Mouse (Mus musculus): ENCODE results near the gene Dgcr2.

Dgcr2 gene

GRCm38 (mm10) chr16:17911052-17911595, 12.8 kb upstream of the Dgcr2 start, which contains the start of gene Ess2:
Gene Ess2, minus strand, starts transcription at chr16:17911348.
- peak; percentile 92 for DNase-seq (ENCODE audit: low read depth)

GRCm38 (mm10) chr16:17896091-17896490, 2.3 kb downstream of the Dgcr2 start:
- DNase-seq (ENCODE audit: low read depth): no peak

- DNase-seq (ENCODE audit: low read depth): no peak
These were observed 4.4 kb downstream of the Dgcr2 start, which contains the start of gene Tssk1 for GRCm38 (mm10) chr16:17893923-17894322. Gene Tssk1, plus strand, starts transcription at chr16:17894223.

- no peak for DNase-seq (ENCODE audit: low read depth)
These were observed 5.8 kb downstream of the Dgcr2 start for GRCm38 (mm10) chr16:17892606-17893005.

- peak; percentile 78 for DNase-seq (ENCODE audit: low read depth)
These were observed 6.8 kb downstream of the Dgcr2 start, which contains the start of gene Gm20518 for GRCm38 (mm10) chr16:17891567-17891959. Gene Gm20518, minus strand, starts transcription at chr16:17891671.

GRCm38 (mm10) chr16:17890917-17891566, 7.3 kb downstream of the Dgcr2 start:
- peak; percentile 53 for DNase-seq (ENCODE audit: low read depth)

GRCm38 (mm10) chr16:17890342-17890727, 8.0 kb downstream of the Dgcr2 start:
- DNase-seq (ENCODE audit: low read depth): no peak

- DNase-seq (ENCODE audit: low read depth): no peak
These were observed 8.5 kb downstream of the Dgcr2 start for GRCm38 (mm10) chr16:17889689-17890341.

- DNase-seq (ENCODE audit: low read depth): no peak
These were observed 14.2 kb downstream of the Dgcr2 start for GRCm38 (mm10) chr16:17884116-17884515.

- DNase-seq (ENCODE audit: low read depth): no peak
These were observed 16.2 kb downstream of the Dgcr2 start for GRCm38 (mm10) chr16:17882196-17882595.

GRCm38 (mm10) chr16:17879571-17879970, 18.8 kb downstream of the Dgcr2 start:
- no peak for DNase-seq (ENCODE audit: low read depth)

- DNase-seq (ENCODE audit: low read depth): no peak
These were observed 22.3 kb downstream of the Dgcr2 start for GRCm38 (mm10) chr16:17876096-17876495.

- DNase-seq (ENCODE audit: low read depth): no peak
These were observed 23.2 kb downstream of the Dgcr2 start for GRCm38 (mm10) chr16:17875174-17875573.

GRCm38 (mm10) chr16:17872995-17873394, 25.4 kb downstream of the Dgcr2 start:
- no peak for DNase-seq (ENCODE audit: low read depth)

GRCm38 (mm10) chr16:17871248-17871647, 27.1 kb downstream of the Dgcr2 start:
- DNase-seq (ENCODE audit: low read depth): no peak

- DNase-seq (ENCODE audit: low read depth): no peak
These were observed 32.6 kb downstream of the Dgcr2 start for GRCm38 (mm10) chr16:17865770-17866169.

- no peak for DNase-seq (ENCODE audit: low read depth)
These were observed 33.1 kb downstream of the Dgcr2 start for GRCm38 (mm10) chr16:17865293-17865692.

GRCm38 (mm10) chr16:17858592-17858991, 39.8 kb downstream of the Dgcr2 start:
- DNase-seq (ENCODE audit: low read depth): no peak

- DNase-seq (ENCODE audit: low read depth): no peak
These were observed 41.2 kb downstream of the Dgcr2 start for GRCm38 (mm10) chr16:17857157-17857556.

GRCm38 (mm10) chr16:17853263-17853662, 45.1 kb downstream of the Dgcr2 start:
- no peak for DNase-seq (ENCODE audit: low read depth)

- no peak for DNase-seq (ENCODE audit: low read depth)
These were observed 46.5 kb downstream of the Dgcr2 start for GRCm38 (mm10) chr16:17851860-17852259.

GRCm38 (mm10) chr16:17851331-17851730, 47.0 kb downstream of the Dgcr2 start:
- DNase-seq (ENCODE audit: low read depth): no peak

- DNase-seq (ENCODE audit: low read depth): no peak
These were observed 48.9 kb downstream of the Dgcr2 start for GRCm38 (mm10) chr16:17849486-17849885.

All from fibroblast of lung, adult 2 months (primary cell).